Mouse (Mus musculus) heart, embryonic 12.5 days (tissue): ENCODE results near the gene Nprl2. TPM values are rescaled to one million over a fixed set of nuclear protein-coding genes. Genes with fewer than 3 reads are reported as not detected.

ENCODE experiments used
- ATAC-seq: fragments of 200-750 bp; cut with Nextera tagmentation; 2 replicates; pipeline ENCODE4 v1.8.0; 2017; ENCODE audit warnings: moderate TSS enrichment, moderate library complexity; ENCODE audit not compliant: insufficient number of reproducible peaks, low FRiP score
- H3K27ac ChIP-seq: fragments of 300-500 bp; sonication (generic); 2 replicates; pipeline ENCODE4 v1.5.1; 2016; ENCODE audit warnings: mild to moderate bottlenecking, moderate library complexity; ENCODE audit not compliant: poor library complexity, severe bottlenecking
- H3K27me3 ChIP-seq: fragments of 300-500 bp; sonication (generic); replicated peaks from 2 replicates; pipeline ENCODE4 v1.6.1; 2016; ENCODE audit warnings: mild to moderate bottlenecking, moderate library complexity
- H3K36me3 ChIP-seq: fragments of 300-500 bp; sonication (generic); 2 replicates; pipeline ENCODE4 v1.6.1; 2016; ENCODE audit warnings: mild to moderate bottlenecking, moderate library complexity
- H3K4me1 ChIP-seq: fragments of 300-500 bp; sonication (generic); replicated peaks from 2 replicates; pipeline ENCODE4 v1.6.1; 2016; ENCODE audit warnings: mild to moderate bottlenecking
- H3K4me2 ChIP-seq: fragments of 300-500 bp; sonication (generic); 2 replicates; pipeline ENCODE4 v1.6.1; 2016; ENCODE audit warnings: mild to moderate bottlenecking, moderate library complexity
- H3K4me3 ChIP-seq: fragments of 300-500 bp; sonication (generic); 2 replicates; pipeline ENCODE4 v1.5.1; 2016; ENCODE audit warnings: mild to moderate bottlenecking
- H3K9ac ChIP-seq: fragments of 300-500 bp; sonication (generic); 2 replicates; pipeline ENCODE4 v1.6.1; 2016; ENCODE audit warnings: mild to moderate bottlenecking, moderate library complexity
- H3K9me3 ChIP-seq: fragments of 300-500 bp; sonication (generic); replicated peaks from 2 replicates; pipeline ENCODE4 v1.6.1; 2016; ENCODE audit warnings: mild to moderate bottlenecking, moderate library complexity
- WGBS: fragments of 180-500 bp; shearing (Covaris S2); methylation state at CpG from one replicate; pipeline ENCODE4 v1.1.7; 2016; 5-methylcytosine and 5-hydroxymethylcytosine counted together
- polyA plus RNA-seq: library from polyadenylated mRNA; unstranded; fragments of >200 nt; fragmentation: Nextera tagmentation; extraction: Ambion mirVana; gene quantifications from 2 replicates; pipeline ENCODE4 v1.2.1, GENCODE M21; 2016

Nprl2 gene
- polyA plus RNA-seq, 1 experiment from 2014 or later, result 25.1 TPM

GRCm38 (mm10) chr9:107580501-107581317, 38.7 kb downstream of the Nprl2 start, which contains the start of gene Hyal3:
Gene Hyal3 (plus strand): TSS chr9:107580818.
- Histone ChIP-seq H3K36me3 (peaks cover 11% of the 10 kb centered on the region), H3K27ac (peak within 1 kb of the TSS; percentile 93), H3K4me3 (peak within 1 kb of the TSS; percentile 67), H3K9me3 (no peaks in the 10 kb centered on the region), H3K4me2 (peak within 1 kb of the TSS; percentile 94), H3K4me1 (peaks cover 38% of the 10 kb centered on the region), H3K9ac (peak within 1 kb of the TSS; percentile 87), H3K27me3 (no peaks in the 10 kb centered on the region)
- 0% methylated on average over 32 of the region's 32 CpGs for WGBS
- ATAC-seq, result peak; percentile 79

- Histone ChIP-seq H3K4me2 (peak overlapping the region; percentile 94), H3K4me3 (peak overlapping the region; percentile 67), H3K36me3 (peaks cover 11% of the 10 kb centered on the region), H3K27me3 (no peaks in the 10 kb centered on the region), H3K9me3 (no peaks in the 10 kb centered on the region), H3K4me1 (peaks cover 37% of the 10 kb centered on the region), H3K9ac (peak overlapping the region; percentile 87; the same call in 1 of the 2 replicates), H3K27ac (no peak overlapping the region)
- 77% methylated on average over 4 of the region's 4 CpGs for WGBS
- ATAC-seq, result no peak
Measured at GRCm38 (mm10) chr9:107581584-107581983, 39.6 kb downstream of the Nprl2 start.

GRCm38 (mm10) chr9:107582509-107583062, 40.6 kb downstream of the Nprl2 start:
- H3K27ac ChIP-seq, result no peak overlapping the region

GRCm38 (mm10) chr9:107583174-107583573, 41.1 kb downstream of the Nprl2 start:
- H3K4me2 ChIP-seq, result no peak overlapping the region
- H3K36me3 ChIP-seq, result peaks cover 11% of the 10 kb centered on the region
- no peaks in the 10 kb centered on the region for H3K9me3 ChIP-seq
- H3K27ac ChIP-seq, result no peak overlapping the region
- no peak overlapping the region for H3K4me3 ChIP-seq
- H3K9ac ChIP-seq, result no peak overlapping the region
- H3K27me3 ChIP-seq, result no peaks in the 10 kb centered on the region
- H3K4me1 ChIP-seq, result peaks cover 29% of the 10 kb centered on the region
- ATAC-seq, result no peak
- 88% methylated on average over 14 of the region's 14 CpGs for WGBS

More at GRCm38 (mm10) chr9:107582509-107583062, 40.6 kb downstream of the Nprl2 start:
- Histone ChIP-seq H3K4me3 (no peak overlapping the region), H3K4me1 (peaks cover 29% of the 10 kb centered on the region), H3K4me2 (no peak overlapping the region), H3K9me3 (no peaks in the 10 kb centered on the region), H3K36me3 (peaks cover 11% of the 10 kb centered on the region), H3K9ac (no peak overlapping the region), H3K27me3 (no peaks in the 10 kb centered on the region)
- 85% methylated on average over 7 of the region's 7 CpGs for WGBS
- no peak for ATAC-seq

GRCm38 (mm10) chr9:107586504-107586903, 44.5 kb downstream of the Nprl2 start:
- Histone ChIP-seq H3K27me3 (no peaks in the 10 kb centered on the region), H3K4me1 (peaks cover 45% of the 10 kb centered on the region), H3K27ac (peak overlapping the region; percentile 41), H3K9me3 (no peaks in the 10 kb centered on the region), H3K36me3 (peaks cover 36% of the 10 kb centered on the region), H3K9ac (no peak overlapping the region), H3K4me2 (peak overlapping the region; percentile 24), H3K4me3 (no peak overlapping the region)
- 87% methylated on average over 5 of the region's 5 CpGs for WGBS
- no peak for ATAC-seq

- peak; percentile 97 for ATAC-seq
- H3K36me3 ChIP-seq, result peaks cover 43% of the 10 kb centered on the region
- H3K4me3 ChIP-seq, result peak within 1 kb of the TSS; percentile 84
- H3K9ac ChIP-seq, result peak within 1 kb of the TSS; percentile 85
- H3K27ac ChIP-seq, result peak within 1 kb of the TSS; percentile 72
- peaks cover 38% of the 10 kb centered on the region for H3K4me1 ChIP-seq
- H3K4me2 ChIP-seq, result peak within 1 kb of the TSS; percentile 84
- H3K27me3 ChIP-seq, result no peaks in the 10 kb centered on the region
- no peaks in the 10 kb centered on the region for H3K9me3 ChIP-seq
- 11% methylated on average over 46 of the region's 46 CpGs for WGBS
Measured at GRCm38 (mm10) chr9:107586974-107587832, 45.2 kb downstream of the Nprl2 start, which contains the start of gene Ifrd2. Gene Ifrd2 (plus strand): TSS chr9:107587642.

GRCm38 (mm10) chr9:107587833-107588639, 46.0 kb downstream of the Nprl2 start:
- H3K4me1 ChIP-seq, result peaks cover 45% of the 10 kb centered on the region
- WGBS, result 1% methylated on average over 33 of the region's 33 CpGs
- ATAC-seq, result peak; percentile 6; the same call in 1 of the 2 replicates
- peaks cover 49% of the 10 kb centered on the region for H3K36me3 ChIP-seq
- peak overlapping the region; percentile 84 for H3K4me3 ChIP-seq
- H3K9me3 ChIP-seq, result no peaks in the 10 kb centered on the region
- peak overlapping the region; percentile 72 for H3K27ac ChIP-seq
- H3K9ac ChIP-seq, result peak overlapping the region; percentile 85
- H3K27me3 ChIP-seq, result no peaks in the 10 kb centered on the region
- peak overlapping the region; percentile 84 for H3K4me2 ChIP-seq

- Histone ChIP-seq H3K27ac (peak overlapping the region; percentile 58), H3K36me3 (peaks cover 56% of the 10 kb centered on the region), H3K27me3 (no peaks in the 10 kb centered on the region), H3K4me1 (peaks cover 55% of the 10 kb centered on the region), H3K4me2 (peak overlapping the region; percentile 84), H3K9ac (peak overlapping the region; percentile 21; the same call in 1 of the 2 replicates), H3K9me3 (no peaks in the 10 kb centered on the region), H3K4me3 (0 out of 2 replicates have a peak overlapping the region, but pooled peaks have one; percentile 84)
- 74% methylated on average over 25 of the region's 25 CpGs for WGBS
- no peak for ATAC-seq
Measured at GRCm38 (mm10) chr9:107590058-107590772, 48.2 kb downstream of the Nprl2 start.

GRCm38 (mm10) chr9:107590773-107591060, 48.7 kb downstream of the Nprl2 start:
- Histone ChIP-seq H3K27me3 (no peaks in the 10 kb centered on the region), H3K4me1 (peaks cover 55% of the 10 kb centered on the region), H3K36me3 (peaks cover 56% of the 10 kb centered on the region), H3K4me2 (no peak overlapping the region), H3K9me3 (no peaks in the 10 kb centered on the region), H3K9ac (no peak overlapping the region; the same call in 1 of the 2 replicates), H3K27ac (no peak overlapping the region), H3K4me3 (no peak overlapping the region)
- WGBS, result 91% methylated on average over 6 of the region's 6 CpGs
- ATAC-seq, result no peak
